In the genomic region with DNA sequence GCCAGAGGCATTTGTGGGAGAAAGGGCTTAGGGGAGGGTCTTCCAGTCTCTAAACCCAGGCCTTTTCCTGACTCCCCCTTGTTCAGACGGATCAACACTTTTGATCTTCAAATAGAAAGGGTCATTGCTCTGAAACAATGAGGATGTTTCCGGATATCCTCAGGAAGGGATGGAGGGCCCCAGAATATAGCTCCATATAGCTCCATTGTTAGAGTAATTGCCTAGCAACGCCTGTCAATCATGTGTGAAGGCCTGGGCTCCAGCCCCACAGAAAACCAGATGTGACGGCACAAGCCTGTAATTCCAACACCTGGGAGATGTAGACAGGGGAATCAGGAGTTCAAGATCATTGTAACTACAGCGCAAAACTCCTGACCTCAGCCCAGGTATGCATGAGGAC, we compare ENCODE assay signal across 12 mouse cellular contexts.
"Had no signal": no experiment of that assay in that cellular context is flagged by ENCODE, and none has a peak within 500 bp of the region (broad histone marks: within the 10 kb centered on the region; RNA-seq: fewer than 3 reads in every experiment).

No protein-coding gene starts in this region.

- DNase-seq: kidney, adult 8-10 months; kidney, postnatal 36 days; layer of hippocampus, adult 9-11 months; thymus, adult 18-20 months; thymus, postnatal 14 days had no signal

- H3K4me2 ChIP-seq: limb, embryonic 13.5 days; midbrain, embryonic 11.5 days; midbrain, embryonic 15.5 days; neural tube, embryonic 13.5 days had no signal

- H3K27me3 ChIP-seq: limb, embryonic 13.5 days; midbrain, embryonic 15.5 days had no signal

- H3K9ac ChIP-seq: limb, embryonic 13.5 days; liver, embryonic 14.5 days; midbrain, embryonic 15.5 days; neural tube, embryonic 13.5 days had no signal

- H3K4me3 ChIP-seq: limb, embryonic 13.5 days; midbrain, embryonic 15.5 days; neural tube, embryonic 13.5 days had no signal

- H3K27ac ChIP-seq: kidney, postnatal 0 days; limb, embryonic 13.5 days; liver, embryonic 14.5 days; midbrain, embryonic 15.5 days; neural tube, embryonic 13.5 days had no signal

- H3K9me3 ChIP-seq: limb, embryonic 13.5 days; midbrain, embryonic 15.5 days; neural tube, embryonic 13.5 days had no signal

- ATAC-seq: intestine, postnatal 0 days; midbrain, embryonic 15.5 days had no signal

- H3K36me3 ChIP-seq: limb, embryonic 13.5 days; midbrain, embryonic 15.5 days; neural tube, embryonic 13.5 days had no signal
